Mouse (Mus musculus) myocyte (in vitro differentiated cells): Measurements from ENCODE around the gene Sfxn2.

Source experiments
- CEBPB ChIP-seq: IDR thresholded peaks from 2 replicates; pipeline ENCODE4 v1.6.1; 2011; ENCODE audit warnings: mild to moderate bottlenecking, moderate library complexity; ENCODE audit not compliant: poor library complexity, insufficient read depth, severe bottlenecking
- E2F4 ChIP-seq: IDR thresholded peaks from one replicate; pipeline ENCODE4 v1.6.1; 2011; ENCODE audit warnings: mild to moderate bottlenecking, control low read depth, moderate library complexity; ENCODE audit not compliant: insufficient read depth
- MAX ChIP-seq: IDR thresholded peaks from one replicate; pipeline ENCODE4 v1.6.1; 2011; ENCODE audit warnings: low read depth, mild to moderate bottlenecking, control low read depth
- MYOD1 ChIP-seq, 3 experiments: IDR thresholded peaks; one replicate each; pipeline ENCODE4 v1.6.1; 2011; ENCODE audit warnings: control low read depth in 2 of 3, low read depth in 2 of 3, mild to moderate bottlenecking in 2 of 3, moderate library complexity in 1 of 3; ENCODE audit not compliant: insufficient read length in 2 of 3, control insufficient read depth in 1 of 3
- MYOG ChIP-seq, 3 experiments: IDR thresholded peaks; one replicate each; pipeline ENCODE4 v1.6.1; 2011; ENCODE audit warnings: control low read depth in 2 of 3, low read depth in 2 of 3, mild to moderate bottlenecking in 2 of 3; ENCODE audit not compliant: insufficient read length in 2 of 3, control insufficient read depth in 1 of 3, insufficient read depth in 1 of 3
- POLR2A ChIP-seq: IDR thresholded peaks from one replicate; pipeline ENCODE4 v1.6.1; 2011; ENCODE audit warnings: low read depth, mild to moderate bottlenecking, control low read depth, moderate library complexity; ENCODE audit not compliant: insufficient read length
- POLR2AphosphoS2 ChIP-seq: IDR thresholded peaks from one replicate; pipeline ENCODE4 v1.6.1; 2011; ENCODE audit warnings: low read depth, control low read depth; ENCODE audit not compliant: insufficient read length
- TCF12 ChIP-seq: IDR thresholded peaks from one replicate; pipeline ENCODE4 v1.6.1; 2011; ENCODE audit warnings: mild to moderate bottlenecking, control low read depth; ENCODE audit not compliant: poor library complexity, insufficient read depth, severe bottlenecking
- TCF3 ChIP-seq: IDR thresholded peaks from one replicate; pipeline ENCODE4 v1.6.1; 2011; ENCODE audit warnings: low read depth, control low read depth; ENCODE audit not compliant: insufficient read length
- USF1 ChIP-seq: IDR thresholded peaks from one replicate; pipeline ENCODE4 v1.6.1; 2011; ENCODE audit warnings: low read depth, mild to moderate bottlenecking, control low read depth, moderate library complexity

- TF ChIP-seq MAX: no peak
- no peak for TF ChIP-seq E2F4
- no peak for TF ChIP-seq POLR2A
- no peak for TF ChIP-seq CEBPB
- no peak for TF ChIP-seq USF1
- TF ChIP-seq POLR2AphosphoS2: no peak
- TF ChIP-seq TCF3: no peak
- TF ChIP-seq TCF12: no peak
- TF ChIP-seq MYOG (IDR thresholded peaks at IDR 0.05; ENCODE audit: control insufficient read depth in 1 of 3, insufficient read depth in 1 of 3, insufficient read length in 2 of 3, low read depth in 2 of 3): peak in 1 of 3 experiments; percentile 35
- no peak for TF ChIP-seq MYOD1 (IDR thresholded peaks at IDR 0.05; ENCODE audit: control insufficient read depth in 1 of 3, insufficient read length in 2 of 3, low read depth in 2 of 3)
Measured at GRCm38 (mm10) chr19:46619001-46619400, 45.8 kb downstream of the Sfxn2 start.
